Mouse (Mus musculus): ENCODE results near the gene Xab2.
"Not testable (repeated sequence)": the region's sequence is repeated elsewhere in the genome, so short reads cannot be mapped to it uniquely, and the experiment has no call there.

Gene Xab2

DNA sequence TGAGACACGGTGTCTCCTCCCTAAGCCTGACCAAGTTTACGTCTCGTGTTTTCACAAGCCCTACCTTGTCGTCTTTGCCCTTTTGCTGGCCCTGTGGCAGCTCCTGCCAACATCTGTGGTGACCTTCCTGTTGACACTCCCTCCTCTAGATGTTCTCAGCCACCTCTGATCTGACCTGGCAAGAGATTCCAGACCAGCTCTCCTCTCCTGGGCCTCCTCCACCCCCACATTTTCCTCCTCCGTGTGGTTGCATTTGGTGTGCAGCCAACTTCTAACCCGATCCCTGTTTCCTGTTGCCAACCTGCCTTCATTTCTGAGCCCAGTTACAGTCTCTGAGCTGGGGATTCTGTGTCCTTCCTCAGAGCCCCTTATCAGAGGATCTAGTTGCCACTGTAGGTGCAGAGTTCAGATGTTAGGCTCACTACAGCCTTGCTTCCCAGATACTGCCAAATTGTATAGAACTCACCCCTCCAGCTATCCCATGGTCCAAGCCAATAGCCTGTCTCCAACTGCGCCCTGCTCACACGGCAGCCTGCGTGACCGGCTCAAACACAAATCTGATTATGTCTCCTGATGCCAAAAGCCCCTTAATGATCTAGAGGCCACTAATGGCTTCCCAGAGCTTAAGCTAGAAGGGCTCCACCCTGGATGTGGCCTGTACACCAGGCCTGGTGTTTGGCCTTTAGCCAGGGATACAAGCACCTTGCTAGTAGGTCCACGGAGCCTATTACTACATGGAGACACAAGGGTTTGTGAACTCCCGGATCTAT lies 11.9 kb downstream of the Xab2 start:
- no peak for DNase-seq

DNA sequence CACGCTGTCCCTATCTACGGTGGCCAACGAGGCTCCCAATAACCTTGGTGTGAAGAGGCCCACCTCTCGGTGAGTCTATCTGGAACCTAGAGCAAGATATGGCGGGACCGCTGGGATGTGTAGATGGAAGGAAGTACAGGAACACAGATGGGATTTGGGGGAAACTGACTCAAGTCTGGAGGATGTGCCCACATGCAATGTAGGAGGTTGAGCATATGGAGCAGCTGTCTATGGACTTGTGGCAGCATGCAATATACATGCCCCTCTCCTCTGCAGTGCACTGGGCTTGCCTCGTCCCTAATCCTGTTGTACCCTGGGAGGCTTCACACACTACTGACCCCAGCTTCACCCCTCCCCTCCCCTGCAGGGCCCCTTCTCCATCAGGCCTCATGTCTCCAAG lies 13.3 kb downstream of the Xab2 start:
- no peak for DNase-seq

DNA sequence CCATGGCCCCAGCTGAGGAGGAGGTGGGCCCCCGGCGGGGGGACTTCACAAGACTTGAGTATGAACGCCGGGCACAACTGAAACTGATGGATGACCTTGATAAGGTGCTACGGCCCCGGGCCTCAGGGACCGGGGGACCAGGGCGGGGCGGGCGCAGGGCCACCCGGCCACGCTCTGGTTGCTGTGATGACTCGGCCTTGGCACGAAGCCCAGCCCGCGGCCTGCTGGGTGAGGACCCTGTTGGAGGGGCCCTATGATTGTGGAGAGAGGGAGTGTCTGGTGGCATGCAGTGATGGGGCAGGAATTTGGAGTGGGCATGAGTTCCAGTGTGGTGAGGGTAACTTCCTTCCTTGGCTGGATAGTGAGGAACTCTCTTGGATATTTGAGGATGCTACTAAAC lies 14.5 kb downstream of the Xab2 start:
- DNase-seq, result no peak

DNA sequence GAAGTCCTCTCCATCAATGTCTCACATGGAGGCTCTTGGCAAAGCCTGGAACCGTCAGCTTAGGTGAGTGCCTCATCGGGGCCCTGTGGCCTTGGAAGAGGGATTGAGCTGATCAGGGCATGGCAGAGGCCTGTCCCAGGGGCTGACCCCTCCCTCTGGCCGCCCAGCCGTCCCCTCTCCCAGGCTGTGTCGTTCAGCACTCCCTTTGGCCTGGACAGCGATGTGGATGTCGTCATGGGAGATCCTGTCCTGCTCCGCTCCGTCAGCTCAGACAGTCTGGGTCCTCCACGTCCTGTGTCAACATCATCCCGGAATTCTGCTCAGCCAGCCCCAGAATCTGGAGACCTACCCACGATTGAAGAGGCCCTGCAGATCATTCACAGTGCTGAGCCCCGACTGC lies 17.7 kb downstream of the Xab2 start:
- no peak for DNase-seq

DNA sequence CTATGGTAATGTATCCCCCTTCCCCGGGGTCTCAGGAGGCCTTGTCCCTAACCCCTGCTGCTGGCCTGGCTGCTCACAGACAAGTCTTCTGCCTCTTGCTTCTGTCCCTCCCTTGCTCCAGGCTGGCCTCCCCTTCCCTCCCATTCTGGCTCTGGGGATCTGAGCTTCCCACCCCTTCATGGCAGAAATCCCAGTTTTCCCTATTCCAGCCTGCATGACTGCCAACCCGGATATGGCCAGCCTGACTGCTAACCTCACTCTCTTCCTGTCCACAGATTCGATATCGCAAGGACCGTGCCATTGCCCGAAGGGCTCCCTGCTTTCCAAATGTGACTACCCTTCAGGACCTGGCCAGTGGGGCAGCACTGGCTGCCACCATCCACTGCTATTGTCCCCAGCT lies 20.7 kb downstream of the Xab2 start:
- DNase-seq, result peak; percentile 85

DNA sequence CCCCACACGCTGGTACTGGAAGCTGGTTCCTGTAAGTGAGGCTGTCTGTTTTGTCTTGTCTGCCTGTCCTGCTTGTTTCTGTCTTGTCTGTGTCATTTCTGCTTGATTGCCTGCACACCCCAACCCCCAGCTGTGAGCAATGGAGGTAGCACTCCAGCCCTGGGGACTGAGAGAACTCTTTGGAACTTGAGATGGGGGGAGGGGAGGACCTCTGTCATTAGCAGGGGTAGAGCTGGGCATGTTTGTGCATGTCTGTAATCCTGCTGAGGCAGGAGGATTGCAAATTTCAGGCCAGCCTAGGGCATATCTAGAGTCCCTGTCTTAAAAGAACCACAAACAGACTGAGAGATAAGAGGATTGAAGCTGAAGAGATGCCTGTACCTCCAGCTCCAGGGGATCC lies 21.9 kb downstream of the Xab2 start:
- no peak for DNase-seq

DNA sequence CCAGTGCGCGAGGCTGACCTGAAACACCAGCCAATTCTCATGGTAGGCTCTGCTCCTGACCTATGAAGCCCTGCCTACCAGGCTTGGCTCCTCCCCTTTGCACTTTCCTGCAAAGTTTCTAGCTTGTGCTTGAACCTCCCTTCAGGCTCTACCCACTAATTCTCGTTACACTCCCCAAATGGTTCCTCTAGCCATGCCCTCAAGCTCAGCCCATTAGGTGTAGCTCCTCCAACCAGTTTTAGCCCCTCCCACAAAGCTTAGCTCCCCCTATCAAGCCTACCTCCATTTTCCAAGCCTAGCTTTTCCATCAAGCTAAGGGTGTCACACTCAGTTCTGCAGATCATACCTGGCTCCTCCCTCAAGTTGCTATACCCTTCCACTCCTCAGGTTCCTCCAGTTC lies 23.1 kb downstream of the Xab2 start:
- DNase-seq, result no peak

DNA sequence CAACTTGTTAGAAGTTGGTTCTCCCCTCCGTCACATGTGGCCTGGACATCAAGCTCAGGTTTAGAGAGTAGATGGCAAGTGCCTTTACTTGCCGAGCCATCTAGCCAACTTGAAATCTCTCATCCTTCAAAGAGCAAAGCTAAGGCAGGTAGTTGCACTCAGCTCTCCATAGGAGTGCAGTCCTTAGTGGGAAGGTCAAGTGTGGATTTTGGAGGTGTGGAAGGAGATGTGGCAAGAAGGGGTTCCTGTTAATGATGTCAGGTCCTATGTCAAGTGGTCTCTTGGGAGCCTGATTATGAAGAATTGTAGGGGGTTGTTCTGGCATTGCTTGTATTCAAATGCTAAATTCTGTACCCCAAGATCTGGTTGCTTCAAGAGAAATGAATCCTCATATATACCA lies 26.6 kb downstream of the Xab2 start:
- DNase-seq, result no peak

DNA sequence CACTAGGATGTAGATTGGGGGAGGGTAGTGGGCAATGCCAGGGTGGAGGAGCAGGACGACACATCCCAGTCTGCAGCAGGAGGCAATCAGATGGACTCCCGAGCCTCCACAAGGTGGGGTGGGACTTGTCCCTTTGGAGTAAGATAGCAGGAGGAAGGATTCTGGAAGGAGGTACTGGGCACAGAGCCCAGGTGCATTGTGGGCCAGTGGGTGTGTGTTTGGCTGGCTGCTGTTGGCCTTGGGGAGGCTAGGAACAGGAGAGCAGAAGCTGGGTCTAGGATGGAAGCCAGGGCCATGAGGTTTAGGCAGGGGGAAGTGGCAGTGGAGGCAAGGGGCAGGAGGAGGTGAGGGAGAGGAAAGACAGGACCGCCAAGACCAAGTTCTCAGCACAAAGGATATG lies 27.6 kb downstream of the Xab2 start:
- no peak for DNase-seq

DNA sequence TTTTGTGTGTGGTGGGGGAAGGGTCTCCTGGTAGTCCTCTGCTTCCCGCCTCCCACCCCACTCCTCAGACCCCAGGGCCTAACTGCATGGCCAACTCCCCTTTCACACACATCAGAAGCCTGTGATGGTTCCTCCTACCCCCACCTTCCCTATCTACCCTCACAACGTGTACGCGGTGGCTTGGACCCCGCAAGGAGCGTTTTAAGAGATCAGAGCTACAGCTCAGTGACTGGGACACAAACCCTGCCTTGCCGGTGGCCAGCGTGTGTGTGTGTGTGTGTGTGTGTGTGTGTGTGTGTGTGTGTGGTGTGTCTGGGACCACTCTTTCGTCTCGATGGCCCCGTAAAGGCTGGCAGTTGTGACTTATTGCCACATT lies 32.9 kb downstream of the Xab2 start:
- no peak for DNase-seq

DNA sequence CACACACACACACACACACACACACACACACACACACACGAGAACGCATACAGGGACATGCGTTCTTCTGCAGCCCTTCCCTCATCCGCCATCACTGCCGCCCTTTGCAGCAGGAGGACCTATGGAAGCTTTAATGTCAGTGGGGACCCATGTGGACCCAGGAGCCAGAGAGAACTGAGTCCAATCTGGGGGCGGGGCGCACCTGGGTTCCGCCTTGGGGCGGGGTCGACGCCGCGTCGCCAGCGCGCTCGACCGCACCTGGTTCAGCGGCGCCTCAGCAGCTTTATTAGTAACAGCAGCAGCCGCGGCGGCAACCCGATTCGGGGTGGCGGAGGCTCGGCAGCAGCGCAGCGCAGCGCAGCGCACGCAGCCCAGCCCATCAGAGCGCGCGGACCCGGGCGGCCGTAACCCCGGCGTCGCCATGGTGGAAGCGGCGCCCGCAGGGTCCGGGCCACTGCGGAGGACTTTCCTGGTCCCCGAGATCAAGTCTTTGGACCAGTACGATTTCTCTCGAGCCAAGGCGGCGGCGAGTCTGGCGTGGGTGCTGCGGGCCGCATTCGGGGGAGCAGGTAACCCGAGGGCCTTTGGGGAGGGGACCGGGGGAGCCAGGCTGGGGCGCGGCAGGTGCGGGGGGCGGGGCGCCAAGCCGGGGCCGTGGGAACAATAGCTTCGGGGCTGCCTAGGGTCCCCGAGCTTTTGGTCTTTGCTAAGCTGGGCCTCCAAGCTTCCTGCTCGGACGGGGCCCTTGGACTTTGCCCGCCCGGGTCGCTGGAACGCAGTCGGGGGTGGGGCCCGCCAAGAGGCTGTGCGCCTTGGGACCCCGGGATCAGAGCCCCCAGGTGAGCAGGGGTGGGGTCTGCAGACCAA lies 33.5 kb downstream of the Xab2 start:
- DNase-seq, result peak; percentile 71

DNA sequence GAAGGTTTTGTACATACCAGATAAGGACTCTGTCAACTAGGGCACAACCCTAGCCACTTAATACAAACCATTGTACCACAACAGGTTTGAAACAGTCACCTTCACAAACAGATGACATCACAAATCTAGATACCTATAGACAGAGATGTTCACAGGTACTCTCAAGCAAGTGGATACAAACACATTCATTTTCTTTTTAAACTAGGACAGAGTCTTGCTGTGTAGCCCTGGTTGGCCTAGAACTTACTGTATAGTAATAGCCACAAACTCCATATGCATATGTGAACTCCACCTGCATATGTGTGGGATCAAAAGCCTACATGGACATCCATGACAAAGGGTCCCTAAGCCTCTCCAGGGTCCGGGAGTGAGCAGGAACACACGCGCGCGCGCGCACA lies 34.1 kb downstream of the Xab2 start, which contains the start of gene Camsap3:
TSS of gene Camsap3 (plus strand) at position 301 of the 398 bp plus-strand sequence.
- DNase-seq, result no peak

DNA sequence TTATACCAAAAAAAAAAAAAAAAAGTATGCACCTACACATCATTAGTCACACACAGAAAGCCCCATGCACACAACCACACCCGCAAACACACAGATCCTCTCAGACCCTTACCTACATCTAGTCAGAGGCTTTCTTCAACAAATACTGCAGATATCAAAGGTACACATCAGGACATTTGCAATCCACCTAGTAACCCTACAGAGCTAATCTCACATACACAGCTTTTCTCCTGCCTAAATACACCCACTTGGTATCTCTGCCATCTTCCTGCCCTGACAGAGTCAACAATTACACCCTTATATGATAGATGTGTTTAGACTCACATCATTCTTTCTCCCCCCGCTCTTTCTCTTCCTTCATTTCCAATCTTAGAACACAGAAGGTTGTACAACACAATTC lies 34.7 kb downstream of the Xab2 start:
- no peak for DNase-seq

DNA sequence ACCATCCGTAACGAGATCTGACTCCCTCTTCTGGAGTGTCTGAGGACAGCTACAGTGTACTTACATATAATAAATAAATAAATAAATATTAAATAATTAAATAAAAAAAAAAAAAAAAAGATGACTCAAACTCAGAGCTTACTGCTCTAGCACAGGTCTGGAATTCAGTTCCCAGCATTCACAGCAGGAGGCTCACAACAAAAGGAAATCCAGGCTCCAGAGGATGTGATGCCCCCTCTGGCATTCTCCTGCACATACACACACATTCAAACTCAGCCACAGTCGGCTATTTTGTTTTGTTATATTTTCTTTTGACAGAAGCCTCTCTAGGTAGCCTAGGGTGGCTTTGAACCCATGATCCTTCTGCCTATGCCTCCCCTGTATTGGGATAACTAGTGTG lies 39.2 kb downstream of the Xab2 start:
- not testable (repeated sequence) for DNase-seq

DNA sequence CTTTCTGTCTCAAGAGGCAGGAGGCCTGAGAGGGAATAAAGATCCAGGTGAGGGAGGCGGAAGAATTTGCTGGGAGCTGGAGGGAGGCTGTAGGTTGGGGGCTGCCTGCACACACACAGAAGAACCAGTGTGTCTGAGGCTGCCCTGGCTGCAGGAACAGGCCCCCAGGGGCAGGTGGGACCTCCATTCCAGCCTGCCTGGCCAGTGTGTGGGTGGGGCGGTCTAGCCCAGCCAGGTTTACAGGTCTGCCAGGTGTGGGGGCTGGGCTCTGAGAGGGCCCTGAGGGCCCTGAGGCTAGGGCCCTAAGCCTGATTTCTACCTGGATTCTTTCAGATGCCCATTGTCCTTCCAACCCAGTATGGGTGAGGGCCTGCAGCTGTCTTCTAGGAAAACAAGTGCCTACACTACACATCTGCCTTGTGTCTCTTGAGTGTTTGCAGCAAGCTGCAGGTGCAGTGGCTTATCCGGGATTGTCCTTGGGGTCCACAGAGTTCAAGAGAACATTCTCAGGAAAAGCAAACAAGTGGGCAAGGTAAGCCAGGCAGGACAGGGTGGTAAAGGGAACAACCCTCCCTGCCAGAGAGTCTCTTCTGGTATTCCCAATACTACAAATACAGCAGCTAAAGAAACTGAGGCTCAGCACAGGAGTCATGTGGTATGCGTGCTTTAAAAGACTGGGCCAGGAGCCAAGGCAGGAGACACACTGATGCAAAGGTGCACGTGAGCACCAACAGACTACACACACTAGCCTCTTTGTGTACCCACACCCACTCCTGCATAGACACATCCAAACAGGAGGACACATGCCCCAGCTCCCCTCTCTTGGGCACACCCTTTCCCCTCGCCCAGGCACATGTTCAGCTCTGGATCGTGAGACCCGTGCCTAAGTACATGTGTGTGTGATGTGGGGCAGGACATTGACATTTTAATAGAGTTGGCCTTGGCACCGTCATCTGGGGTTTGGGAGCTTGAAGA lies 41.4 kb downstream of the Xab2 start:
- no peak for DNase-seq

DNA sequence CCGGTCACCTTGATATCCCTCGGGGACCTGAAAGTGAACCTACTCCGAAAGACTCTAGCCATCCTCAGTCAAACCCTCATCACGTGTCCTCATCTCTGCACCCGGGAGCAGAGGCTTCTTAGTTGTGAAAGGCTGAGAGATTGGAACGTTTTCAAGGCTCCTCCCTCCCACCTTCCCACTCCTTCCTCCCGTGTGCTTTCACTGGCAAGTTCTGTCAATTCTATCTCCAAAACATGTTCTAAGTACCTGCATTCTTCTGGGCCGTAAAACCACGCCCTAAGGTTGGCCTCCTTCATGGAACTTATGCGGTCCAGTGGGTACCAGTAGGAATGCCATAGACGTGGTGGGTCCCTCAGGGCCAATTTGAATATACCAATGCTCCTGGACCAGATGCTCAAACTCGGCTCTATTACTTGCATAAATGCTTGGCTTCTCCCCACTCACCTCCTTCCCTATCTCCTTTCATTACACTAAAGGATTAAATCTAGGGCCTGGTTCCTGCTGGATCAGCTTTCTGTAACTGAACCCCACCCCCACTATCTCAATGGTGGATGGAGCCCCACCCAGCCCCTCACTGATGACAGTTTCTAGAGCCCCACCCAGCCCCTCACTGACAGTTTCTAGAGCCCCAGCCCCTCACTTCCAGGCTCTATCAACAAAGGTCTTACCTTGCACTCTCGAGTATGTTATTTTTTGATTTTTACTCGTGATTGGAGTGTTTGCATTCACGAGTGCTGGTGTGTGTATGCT lies 44.7 kb downstream of the Xab2 start:
- no peak for DNase-seq

DNA sequence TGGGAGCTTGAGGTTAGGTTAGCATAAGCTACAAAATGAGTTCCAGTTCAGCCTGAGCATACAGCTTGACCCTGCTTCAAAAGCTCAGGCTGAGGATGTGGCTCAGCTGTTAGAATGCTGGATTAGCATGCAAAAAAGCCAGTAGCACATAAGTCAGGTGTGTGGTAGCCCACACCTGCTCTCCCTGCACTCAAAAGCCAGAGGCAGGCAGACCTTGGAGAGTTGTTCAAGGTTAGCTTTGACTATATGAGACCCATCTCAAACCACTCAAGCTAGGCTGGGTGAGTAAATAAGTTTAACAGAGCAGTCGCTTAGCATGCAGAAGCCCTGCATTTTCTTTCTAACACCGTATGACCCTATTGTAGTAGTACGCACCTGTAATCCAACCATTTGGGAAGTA lies 46.6 kb downstream of the Xab2 start:
- no peak for DNase-seq

DNA sequence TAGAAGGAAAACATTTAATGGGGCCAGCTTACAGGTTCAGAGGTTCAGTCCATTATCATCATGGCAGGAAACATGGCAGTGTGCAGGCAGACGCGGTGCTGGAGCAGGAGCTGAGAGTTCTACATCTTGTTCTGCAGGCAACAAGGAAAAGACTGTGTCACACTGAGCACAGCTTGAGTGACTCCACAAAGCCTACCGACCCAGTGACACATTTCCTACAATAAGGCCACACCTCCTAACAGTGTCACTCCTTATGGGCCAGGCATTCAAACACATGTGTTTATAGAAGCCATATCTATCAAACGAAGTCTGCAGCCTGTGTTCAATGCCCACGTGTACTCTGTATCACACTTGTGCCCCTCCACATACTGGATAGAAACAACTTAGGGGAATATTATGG lies 51.3 kb downstream of the Xab2 start:
- no peak for DNase-seq

DNA sequence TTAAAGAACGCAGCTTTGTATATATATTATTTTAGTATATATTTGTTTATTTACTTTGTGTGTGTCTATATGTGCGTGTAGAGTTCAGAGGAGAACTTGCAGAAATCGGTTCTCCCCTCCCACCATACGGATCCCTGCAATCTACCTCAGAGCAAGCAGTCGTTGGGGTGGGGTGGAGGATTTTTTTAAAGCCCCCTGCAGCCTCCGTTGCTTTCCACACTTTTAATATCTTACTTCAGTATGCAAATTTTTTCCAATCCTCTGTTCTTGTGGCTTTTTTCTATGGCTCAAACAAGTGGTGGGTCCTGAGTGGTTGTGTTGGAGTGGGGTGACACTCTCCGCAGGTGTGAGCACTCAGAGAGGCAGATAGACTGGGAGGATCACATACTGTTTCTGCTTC lies 52.7 kb downstream of the Xab2 start:
- no peak for DNase-seq

DNA sequence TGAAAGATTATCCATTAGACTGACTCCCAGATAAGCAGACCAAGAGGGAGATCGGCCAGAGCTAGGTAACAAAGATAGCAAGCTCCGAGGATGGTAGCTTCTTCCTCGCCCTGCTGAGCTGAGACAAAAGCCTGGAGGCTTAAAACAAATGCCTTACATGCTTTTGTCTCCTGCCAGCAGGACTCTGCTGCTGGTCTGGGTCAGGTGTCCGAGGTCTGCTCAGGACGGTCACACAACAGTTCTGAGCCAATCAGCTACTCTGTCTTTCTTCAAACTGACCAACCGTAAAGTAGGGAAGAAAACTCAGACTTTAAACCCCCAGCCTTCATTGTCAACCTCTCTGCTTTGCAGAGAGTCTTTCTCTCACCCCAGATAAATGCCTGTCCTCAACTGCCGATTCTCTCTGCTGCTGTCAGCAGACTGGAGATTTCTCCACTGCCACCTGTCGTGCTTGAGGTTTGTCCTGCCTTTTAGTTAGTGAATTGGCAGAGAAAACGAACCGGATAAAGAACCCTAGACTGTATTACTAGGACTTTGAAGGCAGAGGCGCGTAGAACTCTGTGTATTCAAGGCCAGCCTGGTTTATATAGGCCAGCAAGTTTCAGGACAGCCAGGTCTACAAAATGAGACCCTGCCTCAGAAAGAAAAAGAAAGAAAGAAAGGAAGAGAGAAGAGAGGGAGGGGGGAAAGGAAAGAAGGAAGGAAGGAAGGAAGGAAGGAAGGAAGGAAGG lies 53.3 kb downstream of the Xab2 start, which contains the start of gene C330021F23Rik:
TSS of gene C330021F23Rik (plus strand) at position 350 of the 731 bp plus-strand sequence.
- DNase-seq, result no peak

All from lung, postnatal 10 days (tissue).